Mouse (Mus musculus): Measurements from ENCODE around the gene Nfatc2.

DNA sequence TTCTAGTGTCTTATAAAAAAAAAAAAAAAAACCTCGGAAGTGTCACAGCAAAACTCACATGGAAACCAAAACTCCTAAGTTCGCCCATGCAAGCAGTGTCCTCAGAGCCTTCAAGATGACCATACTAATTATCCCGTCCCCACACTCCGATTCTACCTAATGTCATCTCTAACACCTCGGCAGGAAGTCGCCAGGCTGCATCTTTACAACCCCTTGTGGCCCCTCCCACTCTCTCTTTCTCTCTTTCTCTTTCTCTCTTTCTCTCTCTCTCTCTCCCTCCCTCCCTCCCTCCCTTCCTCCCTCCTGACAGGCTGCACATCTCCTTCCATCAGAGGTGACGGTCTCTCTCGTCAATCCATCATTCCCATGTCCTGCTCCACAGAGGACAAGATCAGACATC, 44.4 kb downstream of the Nfatc2 start:
- no peak for TF ChIP-seq EP300 (IDR thresholded peaks at IDR 0.05; ENCODE audit: insufficient read depth, low read depth, low read length)
- no peak for TF ChIP-seq CTCF (IDR thresholded peaks at IDR 0.05; ENCODE audit: low read depth, low read length)
- no peak for TF ChIP-seq POLR2A (IDR thresholded peaks at IDR 0.05; ENCODE audit: insufficient read depth, low read length)

Data from ES-Bruce4 (cell line).